Mouse (Mus musculus) kidney, embryonic 16.5 days (tissue): ENCODE results near the gene Tmc2. TPM values are rescaled to one million over a fixed set of nuclear protein-coding genes. Genes with fewer than 3 reads are reported as not detected.

Experiments
- ATAC-seq: fragments of 200-750 bp; cut with Nextera tagmentation; 2 replicates; pipeline ENCODE4 v1.8.0; 2017; ENCODE audit warnings: moderate TSS enrichment; ENCODE audit not compliant: low FRiP score, low TSS enrichment
- H3K27ac ChIP-seq: fragments of 300-500 bp; sonication (generic); 2 replicates; pipeline ENCODE4 v1.5.1; 2014; ENCODE audit warnings: low read length
- H3K27me3 ChIP-seq: fragments of 300-500 bp; sonication (generic); 2 replicates; pipeline ENCODE4 v1.6.1; 2014; ENCODE audit warnings: low read length, control low read depth, mixed read lengths; ENCODE audit not compliant: insufficient read depth
- H3K36me3 ChIP-seq: fragments of 300-500 bp; sonication (generic); 2 replicates; pipeline ENCODE4 v1.6.1; 2014; ENCODE audit warnings: low read length, control low read depth, mixed read lengths; ENCODE audit not compliant: insufficient read depth
- H3K4me1 ChIP-seq: fragments of 300-500 bp; sonication (generic); 2 replicates; pipeline ENCODE4 v1.6.1; 2014; ENCODE audit warnings: low read length, control low read depth, mixed read lengths; ENCODE audit not compliant: insufficient read depth
- H3K4me2 ChIP-seq: fragments of 300-500 bp; sonication (generic); replicated peaks from 2 replicates; pipeline ENCODE4 v1.6.1; 2014; ENCODE audit warnings: low read depth, low read length
- H3K4me3 ChIP-seq: fragments of 300-500 bp; sonication (generic); 2 replicates; pipeline ENCODE4 v1.5.1; 2014; ENCODE audit warnings: mild to moderate bottlenecking, low read length
- H3K9ac ChIP-seq: fragments of 300-500 bp; sonication (generic); replicated peaks from 2 replicates; pipeline ENCODE4 v1.6.1; 2014; ENCODE audit warnings: low read length
- H3K9me3 ChIP-seq: fragments of 300-500 bp; sonication (generic); 2 replicates; pipeline ENCODE4 v1.6.1; 2016; ENCODE audit warnings: low read length, control low read depth
- WGBS: fragments of 180-500 bp; shearing (Covaris S2); extraction: QIAGEN DNeasy Blood & Tissue Kit; methylation state at CpG from one replicate; pipeline ENCODE4 v1.1.7; 2014; 5-methylcytosine and 5-hydroxymethylcytosine counted together
- polyA plus RNA-seq: library from polyadenylated mRNA; unstranded; fragments of >200 nt; fragmentation: Nextera tagmentation; extraction: Ambion mirVana; gene quantifications from 2 replicates; pipeline ENCODE4 v1.2.1, GENCODE M21; 2015

The Tmc2 gene
- polyA plus RNA-seq, 1 experiment from 2014 or later, result not detected

DNA sequence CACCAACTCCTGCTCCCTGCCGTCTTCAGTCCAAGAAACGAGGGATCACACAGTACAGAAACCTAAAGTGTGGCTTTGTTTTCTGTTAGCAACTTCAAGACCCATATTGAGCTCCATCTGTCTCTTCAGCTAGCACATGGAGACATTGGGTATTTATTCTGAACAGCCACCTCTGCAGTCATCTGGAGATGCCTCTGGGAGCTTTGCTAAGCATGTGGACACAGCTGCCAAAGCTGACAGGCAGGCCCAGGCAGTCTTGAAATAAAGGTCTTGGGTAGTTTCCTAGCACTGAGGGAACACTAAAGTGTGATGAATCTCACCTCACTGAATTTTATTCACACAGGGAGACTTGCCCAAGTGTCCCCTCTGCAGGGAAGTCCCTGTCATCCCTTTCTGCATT is 16.6 kb downstream of the Tmc2 start:
- Histone ChIP-seq H3K9me3 (no peaks in the 10 kb centered on the region), H3K36me3 (no peaks in the 10 kb centered on the region), H3K4me1 (no peaks in the 10 kb centered on the region), H3K9ac (no peak overlapping the region), H3K27me3 (no peaks in the 10 kb centered on the region), H3K4me2 (no peak overlapping the region), H3K27ac (no peak overlapping the region), H3K4me3 (no peak overlapping the region)
- WGBS, result 90% methylated on average over 2 of the region's 2 CpGs
- ATAC-seq, result no peak

DNA sequence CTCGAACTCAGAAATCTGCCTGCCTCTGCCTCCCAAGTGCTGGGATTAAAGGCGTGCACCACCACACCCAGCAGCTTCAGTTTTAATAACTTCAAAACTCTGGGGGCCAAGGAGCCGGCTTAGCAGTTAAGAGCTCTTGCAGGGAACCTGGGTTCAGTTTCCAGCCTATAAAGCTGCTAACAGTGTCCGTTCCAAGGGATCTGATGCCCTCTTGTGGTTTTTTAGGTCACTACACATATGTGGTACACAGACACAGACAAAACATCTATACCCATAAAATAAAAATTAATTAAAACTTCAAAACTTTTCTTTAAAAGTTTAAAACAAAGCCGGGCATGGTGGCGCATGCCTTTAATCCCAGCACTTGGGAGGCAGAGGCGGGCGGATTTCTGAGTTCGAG is 51.9 kb downstream of the Tmc2 start:
- WGBS, result 50% methylated on average over 9 of the region's 9 CpGs
- no peak overlapping the region for H3K4me2 ChIP-seq

DNA sequence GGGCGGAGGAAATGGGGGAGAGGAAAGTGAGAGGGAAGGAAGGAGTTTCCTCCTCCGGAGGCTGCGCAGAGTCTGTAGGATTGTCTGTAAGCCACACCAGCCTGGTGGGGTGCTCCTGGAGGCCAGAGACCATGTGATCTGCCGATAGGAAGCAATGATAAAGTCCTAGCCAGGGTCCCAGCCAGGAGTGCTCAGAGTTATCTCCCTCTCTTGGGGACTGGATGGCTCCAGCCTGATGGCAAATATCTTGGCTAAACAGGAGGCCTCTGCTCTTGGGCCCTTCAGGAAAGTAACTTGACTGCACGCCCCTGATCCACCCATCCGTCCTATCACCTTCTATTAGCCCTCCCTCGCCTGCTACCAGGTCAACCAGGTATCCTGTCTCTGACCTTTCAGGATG is 53.2 kb downstream of the Tmc2 start:
- Histone ChIP-seq H3K4me2 (no peak overlapping the region), H3K27me3 (no peaks in the 10 kb centered on the region), H3K4me3 (no peak overlapping the region), H3K36me3 (no peaks in the 10 kb centered on the region), H3K4me1 (no peaks in the 10 kb centered on the region), H3K27ac (no peak overlapping the region), H3K9me3 (no peaks in the 10 kb centered on the region), H3K9ac (no peak overlapping the region)
- no peak for ATAC-seq
- 58% methylated on average over 7 of the region's 7 CpGs for WGBS

More for the DNA sequence above, 51.9 kb downstream of the Tmc2 start:
- Histone ChIP-seq H3K4me3 (no peak overlapping the region), H3K4me1 (no peaks in the 10 kb centered on the region), H3K9ac (no peak overlapping the region), H3K36me3 (no peaks in the 10 kb centered on the region), H3K9me3 (no peaks in the 10 kb centered on the region), H3K27me3 (no peaks in the 10 kb centered on the region), H3K27ac (no peak overlapping the region)
- no peak for ATAC-seq

DNA sequence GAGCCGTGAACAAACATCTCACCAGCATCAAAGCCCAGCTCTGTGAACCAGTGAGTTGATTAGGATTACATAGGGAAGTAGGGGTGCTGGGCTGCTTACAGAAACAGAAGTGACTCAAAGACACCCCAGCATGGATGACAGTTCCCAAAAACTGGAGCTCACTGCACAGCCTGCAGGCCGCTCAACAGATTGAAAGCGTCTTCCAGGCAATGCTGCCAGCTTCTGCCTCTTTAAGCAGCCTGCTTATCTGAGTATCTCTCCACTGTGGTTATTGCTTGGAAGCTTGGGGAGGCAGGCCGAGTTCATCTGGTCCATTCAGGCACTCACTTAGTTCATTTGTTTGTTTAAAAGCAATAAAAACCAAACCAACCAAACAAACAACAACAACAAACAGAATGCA is 61.8 kb downstream of the Tmc2 start:
- no peaks in the 10 kb centered on the region for H3K27me3 ChIP-seq
- H3K27ac ChIP-seq, result no peak overlapping the region
- ATAC-seq, result no peak
- no peak overlapping the region for H3K4me2 ChIP-seq
- H3K4me3 ChIP-seq, result no peak overlapping the region
- no peaks in the 10 kb centered on the region for H3K4me1 ChIP-seq
- no peaks in the 10 kb centered on the region for H3K9me3 ChIP-seq
- WGBS, result 75% methylated on average over 4 of the region's 4 CpGs
- H3K36me3 ChIP-seq, result no peaks in the 10 kb centered on the region
- H3K9ac ChIP-seq, result no peak overlapping the region

DNA sequence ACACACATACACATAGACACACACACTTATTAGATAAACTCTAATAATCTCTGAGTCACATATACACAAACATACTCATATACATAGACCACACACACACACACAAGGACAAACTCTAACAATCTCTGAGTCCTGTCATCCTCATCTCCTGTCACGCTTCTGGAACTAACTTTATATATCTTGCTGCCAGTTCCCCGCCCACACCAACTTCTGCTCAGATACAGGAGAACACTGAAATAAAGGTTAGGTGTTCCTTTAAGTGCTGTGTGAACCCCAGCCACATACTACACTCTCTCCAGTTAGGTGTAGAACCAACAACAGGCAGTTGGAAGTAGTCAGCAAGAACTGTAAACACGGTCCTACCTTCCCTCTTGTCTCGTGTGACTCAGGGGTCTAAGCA is 65.8 kb downstream of the Tmc2 start:
- Histone ChIP-seq H3K27me3 (no peaks in the 10 kb centered on the region), H3K4me1 (no peaks in the 10 kb centered on the region), H3K36me3 (no peaks in the 10 kb centered on the region), H3K9me3 (no peaks in the 10 kb centered on the region), H3K4me2 (no peak overlapping the region), H3K4me3 (no peak overlapping the region), H3K9ac (no peak overlapping the region), H3K27ac (no peak overlapping the region)
- 69% methylated on average over 4 of the region's 4 CpGs for WGBS
- ATAC-seq, result no peak

DNA sequence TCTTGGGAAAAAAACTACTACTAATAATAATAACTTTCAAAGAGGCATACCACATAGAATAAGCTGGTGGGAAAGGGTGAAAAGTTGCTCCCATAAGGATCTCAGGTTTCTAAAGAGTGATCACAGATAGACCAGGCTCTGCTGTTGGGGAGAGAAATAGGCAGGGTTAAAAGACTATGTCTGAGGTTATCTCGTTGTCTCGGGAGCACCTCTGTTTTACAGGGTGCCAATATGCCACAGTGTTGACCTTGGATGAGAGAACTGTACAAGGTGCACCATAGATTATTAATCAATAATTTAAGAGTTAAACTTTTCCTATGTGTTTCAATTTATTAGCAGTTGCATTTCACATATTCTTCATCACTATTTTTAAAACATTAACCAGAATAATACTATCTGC is 66.9 kb downstream of the Tmc2 start:
- Histone ChIP-seq H3K9ac (no peak overlapping the region), H3K27ac (no peak overlapping the region), H3K36me3 (no peaks in the 10 kb centered on the region), H3K4me3 (no peak overlapping the region), H3K4me2 (no peak overlapping the region), H3K9me3 (no peaks in the 10 kb centered on the region), H3K4me1 (no peaks in the 10 kb centered on the region), H3K27me3 (no peaks in the 10 kb centered on the region)
- WGBS, result 80% methylated on average over 2 of the region's 2 CpGs
- no peak for ATAC-seq

DNA sequence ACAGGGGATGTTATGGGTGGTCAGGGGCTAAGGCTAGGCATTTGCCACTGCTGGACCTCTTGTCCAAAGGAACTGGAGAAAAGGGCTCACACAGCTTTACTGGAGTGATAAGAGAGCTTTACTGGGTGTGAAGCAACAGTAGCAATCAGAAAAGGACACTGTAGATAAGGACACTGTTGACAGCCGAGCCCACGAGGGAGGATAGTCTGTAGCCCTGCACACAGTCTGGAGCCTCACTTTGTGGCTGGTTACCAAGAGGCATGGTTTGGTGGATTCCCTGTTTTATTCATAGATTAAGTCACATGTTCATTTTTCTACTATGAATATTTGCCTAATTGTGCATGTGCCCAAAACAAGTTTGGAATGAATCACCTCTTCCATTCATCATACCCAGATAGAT is 67.4 kb downstream of the Tmc2 start:
- no peaks in the 10 kb centered on the region for H3K36me3 ChIP-seq
- H3K4me2 ChIP-seq, result no peak overlapping the region
- no peak overlapping the region for H3K9ac ChIP-seq
- H3K4me1 ChIP-seq, result no peaks in the 10 kb centered on the region
- H3K27me3 ChIP-seq, result no peaks in the 10 kb centered on the region
- no peak for ATAC-seq
- WGBS, result 73% methylated on average over 2 of the region's 2 CpGs
- no peak overlapping the region for H3K4me3 ChIP-seq
- no peaks in the 10 kb centered on the region for H3K9me3 ChIP-seq
- H3K27ac ChIP-seq, result no peak overlapping the region

DNA sequence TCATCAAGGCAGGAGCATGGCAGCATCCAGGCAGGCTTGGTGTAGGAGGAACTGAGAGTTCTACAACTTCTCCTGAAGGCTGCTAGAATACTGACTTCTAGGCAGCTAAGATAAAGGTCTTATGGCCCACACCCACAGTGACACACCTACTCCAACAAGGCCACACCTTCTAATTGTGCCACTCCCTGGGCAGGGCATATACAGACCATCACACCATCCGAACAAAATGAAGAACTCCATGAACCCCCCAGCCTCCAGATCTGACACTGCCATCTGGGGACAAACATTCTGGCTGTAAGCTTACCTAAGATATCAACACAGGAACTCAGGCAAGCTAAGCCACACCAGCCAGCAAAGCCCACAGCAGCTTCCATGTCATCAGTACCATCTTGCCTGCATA is 70.5 kb downstream of the Tmc2 start:
- Histone ChIP-seq H3K4me3 (no peak overlapping the region), H3K9me3 (no peaks in the 10 kb centered on the region), H3K27ac (no peak overlapping the region), H3K36me3 (no peaks in the 10 kb centered on the region), H3K4me1 (no peaks in the 10 kb centered on the region), H3K4me2 (no peak overlapping the region), H3K9ac (no peak overlapping the region), H3K27me3 (no peaks in the 10 kb centered on the region)
- ATAC-seq, result no peak
- 82% methylated on average over 1 of the region's 1 CpGs for WGBS

DNA sequence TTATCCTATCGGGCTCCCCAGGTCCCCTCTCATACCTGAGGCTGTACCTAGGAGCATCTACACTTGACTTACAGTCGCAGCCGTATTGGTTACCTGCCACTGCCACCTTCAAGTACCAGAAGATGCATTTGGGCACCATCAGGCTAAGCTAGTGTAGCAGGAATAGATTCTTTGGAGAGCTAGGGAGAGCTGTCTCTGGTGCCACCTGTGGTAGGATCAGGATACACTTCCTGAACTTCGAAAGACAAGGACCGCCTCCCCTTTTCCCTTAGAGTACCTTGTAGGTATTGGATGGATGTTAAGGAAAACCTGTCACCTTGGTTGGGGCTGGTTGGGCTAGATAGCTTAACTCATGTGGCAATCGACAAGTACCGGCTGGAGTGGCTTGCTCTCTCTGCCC is 73.1 kb downstream of the Tmc2 start:
- WGBS, result 63% methylated on average over 7 of the region's 7 CpGs

DNA sequence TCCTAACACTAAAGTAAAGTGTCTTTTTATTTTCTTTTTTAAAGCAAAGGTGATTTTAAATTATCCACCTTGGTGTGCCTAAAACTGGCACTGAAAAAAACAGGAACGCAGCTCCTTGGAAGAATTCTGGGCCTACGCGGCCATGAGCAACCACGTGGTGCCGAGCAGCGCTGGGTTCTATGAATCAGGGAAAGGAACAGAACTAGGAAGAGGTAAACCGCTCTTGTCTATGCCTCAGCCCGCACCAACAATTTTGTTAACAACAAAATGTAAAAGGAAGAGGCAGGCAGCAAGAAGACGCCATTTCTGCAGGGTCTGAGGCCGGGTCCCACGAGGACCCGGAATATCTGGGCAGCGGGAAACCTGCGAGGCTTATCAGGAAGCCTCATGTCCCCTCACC is 78.7 kb downstream of the Tmc2 start:
- Histone ChIP-seq H3K9me3 (no peaks in the 10 kb centered on the region), H3K36me3 (peaks cover 34% of the 10 kb centered on the region), H3K27ac (peak overlapping the region; percentile 78; the same call in 1 of the 2 replicates), H3K9ac (peak overlapping the region; percentile 86), H3K4me2 (peak overlapping the region; percentile 59), H3K27me3 (no peaks in the 10 kb centered on the region), H3K4me3 (peak overlapping the region; percentile 90), H3K4me1 (peaks cover 28% of the 10 kb centered on the region)
- WGBS, result 1% methylated on average over 14 of the region's 14 CpGs
- ATAC-seq, result no peak; the same call in none of the 2 replicates

More for the DNA sequence above, 73.1 kb downstream of the Tmc2 start:
- Histone ChIP-seq H3K36me3 (no peaks in the 10 kb centered on the region), H3K9me3 (no peaks in the 10 kb centered on the region), H3K27ac (no peak overlapping the region), H3K4me2 (no peak overlapping the region), H3K9ac (no peak overlapping the region), H3K27me3 (no peaks in the 10 kb centered on the region), H3K4me1 (peaks cover 3% of the 10 kb centered on the region; the same call in 1 of the 2 replicates), H3K4me3 (no peak overlapping the region)
- ATAC-seq, result no peak
